Mouse (Mus musculus) layer of hippocampus, adult 9-10 months (tissue): ENCODE results near the gene Pde6c.

ENCODE experiments used
- DNase-seq: peaks from one replicate; pipeline ENCODE4 v3.0.0; 2022; ENCODE audit warnings: low spot score

Pde6c gene

GRCm38 (mm10) chr19:38143540-38144271 is 11.1 kb downstream of the Pde6c start:
- no peak for DNase-seq

DNA sequence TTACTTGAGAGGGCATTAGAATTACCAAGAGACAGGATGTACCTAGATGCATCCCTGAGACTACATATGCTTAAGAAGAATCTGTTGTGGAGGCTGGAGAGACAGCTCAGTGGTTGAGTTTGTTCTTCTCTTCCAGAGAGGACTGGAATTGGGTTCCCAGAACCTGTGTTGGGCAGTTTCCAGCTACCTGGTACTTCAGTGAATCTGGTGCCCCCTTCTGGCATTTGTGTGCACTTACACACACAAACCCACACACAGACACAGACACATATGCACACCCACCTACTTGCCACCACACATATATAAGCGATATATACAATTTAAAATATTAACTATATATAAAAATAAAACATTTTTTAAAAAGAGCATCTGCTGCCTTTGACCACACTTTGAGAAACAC is 23.7 kb downstream of the Pde6c start:
- no peak for DNase-seq

GRCm38 (mm10) chr19:38161648-38162354 is 29.2 kb downstream of the Pde6c start:
- DNase-seq: no peak

GRCm38 (mm10) chr19:38164633-38165032 is 32.1 kb downstream of the Pde6c start:
- no peak for DNase-seq

GRCm38 (mm10) chr19:38179675-38180074 is 47.1 kb downstream of the Pde6c start:
- DNase-seq: no peak

GRCm38 (mm10) chr19:38186631-38187344 is 54.2 kb downstream of the Pde6c start:
- no peak for DNase-seq

DNA sequence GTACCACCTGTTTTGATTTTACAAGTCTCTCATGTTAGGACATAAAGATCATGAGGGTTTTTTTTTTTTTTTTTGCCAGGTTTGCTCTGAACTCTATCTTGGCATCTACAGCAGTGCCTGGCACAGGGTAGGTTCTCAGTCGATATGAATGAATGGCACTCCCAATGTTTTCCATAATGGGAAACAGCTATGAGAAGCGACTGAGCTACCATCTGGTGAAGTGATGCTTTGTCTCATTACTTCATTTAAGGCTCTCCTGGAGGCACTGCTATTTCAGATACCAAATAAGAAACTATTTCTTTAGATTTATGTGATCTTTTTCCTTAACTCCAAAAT is 54.7 kb downstream of the Pde6c start:
- no peak for DNase-seq

GRCm38 (mm10) chr19:38190606-38191005 is 58.0 kb downstream of the Pde6c start:
- no peak for DNase-seq

DNA sequence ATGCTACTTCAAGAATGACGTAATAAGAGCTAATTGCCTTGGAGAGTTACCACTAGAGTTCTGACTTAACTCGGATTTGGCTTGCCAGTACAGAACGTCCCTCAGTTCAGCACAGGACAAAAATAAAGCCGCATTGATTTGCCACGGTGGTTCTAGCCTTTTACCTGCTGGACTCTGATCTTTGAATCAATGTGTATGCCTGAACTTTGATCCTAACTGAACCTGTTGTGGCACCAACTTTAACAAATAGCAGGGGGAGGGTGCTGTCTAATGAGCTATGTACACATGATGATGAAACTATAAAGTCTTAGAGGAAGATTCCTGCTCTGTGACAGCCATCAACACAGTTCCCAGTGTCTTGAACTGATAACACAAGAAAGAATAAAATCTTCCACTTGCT is 58.9 kb downstream of the Pde6c start:
- DNase-seq: no peak

DNA sequence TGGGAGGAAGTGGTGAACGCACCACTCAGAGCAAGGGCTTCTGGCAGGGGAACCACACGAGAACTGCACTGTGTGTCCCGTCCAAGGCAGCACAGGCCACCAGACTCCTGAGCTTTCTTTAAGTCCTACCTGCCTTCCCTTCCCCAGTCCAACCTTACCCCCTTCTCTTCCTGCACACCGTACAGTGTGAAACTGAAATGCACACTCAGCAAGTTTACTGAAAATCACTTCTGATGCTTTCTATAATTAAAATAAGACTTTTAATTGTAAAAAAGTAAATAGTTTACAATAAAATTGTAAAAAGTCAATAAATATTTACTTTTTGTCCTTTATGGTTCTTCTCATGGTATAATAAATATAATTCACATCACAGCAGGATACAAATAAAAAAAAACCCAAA is 62.7 kb downstream of the Pde6c start:
- no peak for DNase-seq

- no peak for DNase-seq
Measured at GRCm38 (mm10) chr19:38198731-38199130, 66.2 kb downstream of the Pde6c start.

GRCm38 (mm10) chr19:38206669-38207068 is 74.1 kb downstream of the Pde6c start:
- DNase-seq: no peak

- DNase-seq: no peak
Measured at GRCm38 (mm10) chr19:38217696-38218095, 85.1 kb downstream of the Pde6c start.

GRCm38 (mm10) chr19:38223356-38223904 is 90.8 kb downstream of the Pde6c start:
- no peak for DNase-seq

GRCm38 (mm10) chr19:38223905-38224684 is 91.5 kb downstream of the Pde6c start, which contains the start of gene Fra10ac1:
Gene Fra10ac1 (minus strand): TSS chr19:38224156.
- DNase-seq: peak; percentile 81

DNA sequence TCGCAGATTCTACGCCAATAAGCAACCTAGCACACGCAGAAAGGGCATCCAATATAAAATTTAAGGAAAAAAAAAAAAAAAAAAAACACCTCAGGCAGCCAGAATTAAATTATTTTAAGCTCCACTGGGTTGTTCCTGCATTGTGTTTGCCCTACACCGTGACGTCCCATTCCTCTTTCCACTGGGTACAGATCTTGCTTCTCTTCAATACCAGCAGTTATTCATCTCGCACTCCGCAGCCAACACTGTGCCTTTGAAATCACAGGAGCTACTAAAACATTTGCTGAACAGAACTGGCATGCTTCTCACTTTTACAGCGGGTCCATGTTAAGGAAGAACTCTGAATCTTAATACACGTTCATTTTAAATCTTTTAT is 92.1 kb downstream of the Pde6c start:
- DNase-seq: no peak

GRCm38 (mm10) chr19:38228699-38229098 is 96.1 kb downstream of the Pde6c start:
- no peak for DNase-seq

DNA sequence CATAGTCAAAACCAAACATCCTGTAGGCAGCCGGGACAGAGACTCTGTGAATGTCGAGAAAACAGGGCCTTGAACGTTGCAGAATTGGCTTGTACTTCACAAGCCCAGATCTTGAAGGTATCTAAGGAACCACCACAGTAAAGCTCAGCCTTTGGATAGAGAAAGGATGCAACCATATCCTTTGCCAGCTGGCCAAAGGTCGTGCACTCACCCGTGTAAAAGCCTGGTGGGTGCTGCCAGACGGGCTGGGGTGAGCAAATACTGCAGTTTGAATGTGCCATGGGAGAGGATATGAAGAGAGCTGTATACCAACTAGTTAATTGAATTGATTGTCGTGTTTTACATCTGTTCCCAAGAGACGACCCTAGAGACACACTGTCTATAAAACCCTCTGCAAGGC is 99.5 kb downstream of the Pde6c start:
- no peak for DNase-seq

DNA sequence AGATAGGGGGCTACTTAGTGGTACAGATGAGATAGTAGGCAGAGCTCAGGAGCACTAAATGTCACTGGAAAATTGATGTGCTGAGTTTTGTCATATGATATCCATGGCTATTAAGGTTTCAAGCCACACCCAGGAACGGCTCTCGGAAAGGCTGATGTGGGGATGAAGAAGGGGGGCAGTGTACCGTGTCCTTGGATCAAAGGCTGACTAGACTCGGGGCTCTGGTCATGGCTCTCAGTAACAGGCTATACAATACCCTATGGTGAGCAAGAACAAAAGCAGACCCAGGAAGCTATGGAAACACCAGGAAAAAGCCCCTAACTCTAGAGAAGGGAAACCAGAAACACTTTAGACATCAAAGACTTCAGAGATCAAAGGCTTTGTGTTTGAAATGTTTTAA is 99.9 kb downstream of the Pde6c start:
- DNase-seq: no peak
